25 mouse cellular contexts compared by ENCODE assay signal in genomic region chr17:35882924-35883323, GRCm38 (mm10).
"Had no signal": no experiment of that assay in that cellular context is flagged by ENCODE, and none has a peak within 500 bp of the region (broad histone marks: within the 10 kb centered on the region; RNA-seq: fewer than 3 reads in every experiment).

No protein-coding gene starts in this region.

- H3K27me3 ChIP-seq: heart, embryonic 13.5 days; heart, embryonic 15.5 days; hindbrain, embryonic 12.5 days; intestine, embryonic 15.5 days; limb, embryonic 12.5 days; liver, embryonic 13.5 days; liver, embryonic 15.5 days had no signal

- H3K4me3 ChIP-seq: heart, embryonic 13.5 days; heart, embryonic 15.5 days; hindbrain, embryonic 10.5 days; hindbrain, embryonic 12.5 days; intestine, embryonic 15.5 days; layer of hippocampus, adult 2 months; left cerebral cortex, adult 2 months; limb, embryonic 10.5 days; limb, embryonic 12.5 days; liver, embryonic 13.5 days; liver, embryonic 15.5 days had no signal

- H3K27ac ChIP-seq: heart, embryonic 13.5 days; heart, embryonic 15.5 days; hindbrain, embryonic 10.5 days; hindbrain, embryonic 12.5 days; hindbrain, embryonic 14.5 days; intestine, embryonic 15.5 days; layer of hippocampus, adult 2 months; left cerebral cortex, adult 2 months; limb, embryonic 10.5 days; limb, embryonic 12.5 days; liver, embryonic 13.5 days; liver, embryonic 15.5 days had no signal

- H3K9me3 ChIP-seq: heart, embryonic 13.5 days; heart, embryonic 15.5 days; hindbrain, embryonic 10.5 days; hindbrain, embryonic 12.5 days; intestine, embryonic 15.5 days; limb, embryonic 10.5 days; limb, embryonic 12.5 days; liver, embryonic 13.5 days; liver, embryonic 15.5 days had no signal

- ATAC-seq: hindbrain, embryonic 16.5 days; inflammation-experienced regulatory T-cells, adult 6 months; intestine, embryonic 15.5 days; intestine, postnatal 0 days had no signal

- H3K9ac ChIP-seq: heart, embryonic 13.5 days; heart, embryonic 15.5 days; hindbrain, embryonic 14.5 days; intestine, embryonic 15.5 days; limb, embryonic 12.5 days; liver, embryonic 13.5 days; liver, embryonic 15.5 days had no signal

- DNase-seq: gastrocnemius, postnatal 25 days; heart, postnatal 4 days; kidney, adult 18-20 months; kidney, adult 8-10 months; kidney, postnatal 10 days; kidney, postnatal 25 days; kidney, postnatal 4 days; liver; liver, embryonic 13.5 days had no signal

- H3K4me2 ChIP-seq: heart, embryonic 11.5 days; heart, embryonic 13.5 days; heart, embryonic 15.5 days; hindbrain, embryonic 12.5 days; hindbrain, embryonic 14.5 days; intestine, embryonic 15.5 days; limb, embryonic 12.5 days; liver, embryonic 11.5 days; liver, embryonic 13.5 days; liver, embryonic 15.5 days had no signal
